Mouse (Mus musculus) heart, postnatal 25 days (tissue): ENCODE results near the gene Nhlh2. TPM values are rescaled to one million over a fixed set of nuclear protein-coding genes. Genes with fewer than 3 reads are reported as not detected.

Experiments used
- total RNA-seq, 2 experiments: library from RNA; stranded (reverse); gene quantifications; 2 replicates each; pipeline ENCODE4 v1.2.3; 2021

Nhlh2 gene
- total RNA-seq, 2 experiments from 2014 or later, result not detected

Other genes starting within 250 kb of the Nhlh2 start
- under 1 TPM in 1 of 2 experiments, not detected in 1; 0.08 TPM for gene Mab21l3, start 161.1 kb upstream of the Nhlh2 start, total RNA-seq
- 1 to 10 TPM; 2.2 to 2.7 TPM for gene Slc22a15, start 85.6 kb upstream of the Nhlh2 start, total RNA-seq
- 1,000 to 10,000 TPM; 1,096 to 1,107 TPM for gene Casq2, start 76.3 kb downstream of the Nhlh2 start, total RNA-seq
- gene Vangl1, start 194.6 kb downstream of the Nhlh2 start, total RNA-seq, result 10 to 100 TPM; 11.3 to 12.9 TPM